Mouse (Mus musculus): Measurements from ENCODE around the gene Iqcf5.
"Not testable (repeated sequence)": the region's sequence is repeated elsewhere in the genome, so short reads cannot be mapped to it uniquely, and the experiment has no call there.

Gene Iqcf5

DNA sequence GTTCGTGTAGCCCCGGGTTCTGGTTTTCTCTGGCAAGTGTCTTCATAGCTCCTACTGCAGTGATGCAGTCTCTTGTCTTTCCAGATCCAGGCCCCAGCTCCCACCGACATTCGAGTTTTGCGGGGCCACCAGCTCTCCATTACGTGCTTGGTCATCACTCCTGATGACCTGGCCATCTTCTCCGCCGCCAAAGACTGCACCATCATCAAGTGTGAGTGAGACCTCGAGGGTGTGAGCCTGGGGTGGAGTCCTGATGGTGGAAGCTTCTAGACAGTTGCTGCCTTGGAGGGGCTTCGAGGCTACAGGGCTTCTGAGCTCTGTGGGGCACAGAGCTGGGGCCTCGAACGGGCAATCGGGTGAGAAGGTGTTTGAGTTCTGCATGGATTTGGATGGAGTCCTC is 32.7 kb upstream of the Iqcf5 start:
- in situ Hi-C loops (cut with MboI, MseI): no loop called here

DNA sequence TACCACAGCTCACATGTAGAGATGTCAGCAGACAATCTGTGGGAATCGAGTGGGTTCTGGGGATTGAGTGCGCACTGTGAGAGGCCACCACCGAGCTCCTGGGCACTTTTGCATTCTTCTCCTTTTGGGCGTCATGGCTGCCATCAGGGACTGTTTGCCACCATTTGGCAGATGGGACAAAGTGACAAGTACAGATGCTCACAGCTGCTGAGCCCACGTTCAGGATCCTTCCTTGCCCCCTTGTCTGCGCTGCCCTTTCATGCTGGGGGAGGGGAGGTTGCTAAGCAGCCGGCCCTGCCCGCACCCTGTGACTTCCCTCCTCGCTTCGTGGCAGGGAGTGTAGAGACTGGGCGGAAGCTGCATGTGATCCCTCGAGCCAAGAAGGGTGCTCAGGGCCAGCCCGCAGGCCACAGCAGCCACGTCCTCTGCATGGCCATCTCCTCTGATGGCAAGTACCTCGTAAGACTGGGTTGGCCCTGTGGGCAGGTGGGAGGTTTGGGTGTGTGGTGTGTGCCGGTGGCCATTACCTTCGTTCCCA is 31.7 kb upstream of the Iqcf5 start:
- in situ Hi-C loops (cut with MboI, MseI): no loop called here

DNA sequence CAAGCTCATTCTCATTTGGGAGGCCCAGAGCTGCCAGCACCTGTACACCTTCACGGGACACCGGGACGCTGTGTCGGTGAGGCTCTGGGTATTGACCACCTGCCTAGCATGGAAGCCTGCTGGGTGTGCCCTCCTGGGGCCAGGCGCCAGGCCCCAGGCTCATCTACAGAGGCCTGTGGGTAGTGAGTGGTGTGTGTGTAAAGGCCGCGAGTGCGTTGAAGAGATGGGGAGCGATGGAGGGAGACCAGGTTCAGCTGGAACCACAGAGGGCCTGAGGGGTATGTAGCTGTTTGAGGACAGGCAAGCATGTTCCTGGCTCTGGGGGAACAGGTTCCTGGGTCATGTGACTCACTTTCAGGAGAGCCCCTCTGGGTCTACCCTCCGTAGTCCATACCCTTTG is 31.2 kb upstream of the Iqcf5 start:
- in situ Hi-C loops (cut with MboI, MseI): no loop called here

DNA sequence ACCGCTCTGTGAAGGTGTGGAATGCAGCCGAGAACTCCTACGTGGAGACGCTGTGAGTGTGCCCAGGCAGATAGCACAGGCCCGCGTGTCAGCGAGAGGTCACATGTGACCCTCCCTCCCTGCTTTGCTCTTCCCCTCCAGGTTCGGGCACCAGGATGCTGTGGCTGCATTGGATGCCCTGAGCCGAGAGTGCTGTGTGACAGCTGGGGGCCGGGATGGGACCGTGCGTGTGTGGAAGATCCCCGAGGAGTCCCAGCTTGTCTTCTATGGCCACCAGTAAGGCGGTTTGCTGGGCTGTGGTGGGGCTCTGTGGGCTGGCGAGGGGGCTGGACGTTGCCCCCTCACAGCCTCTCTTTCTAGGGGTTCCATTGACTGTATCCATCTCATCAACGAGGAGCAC is 30.8 kb upstream of the Iqcf5 start:
- in situ Hi-C loops (cut with MboI, MseI): no loop called here

DNA sequence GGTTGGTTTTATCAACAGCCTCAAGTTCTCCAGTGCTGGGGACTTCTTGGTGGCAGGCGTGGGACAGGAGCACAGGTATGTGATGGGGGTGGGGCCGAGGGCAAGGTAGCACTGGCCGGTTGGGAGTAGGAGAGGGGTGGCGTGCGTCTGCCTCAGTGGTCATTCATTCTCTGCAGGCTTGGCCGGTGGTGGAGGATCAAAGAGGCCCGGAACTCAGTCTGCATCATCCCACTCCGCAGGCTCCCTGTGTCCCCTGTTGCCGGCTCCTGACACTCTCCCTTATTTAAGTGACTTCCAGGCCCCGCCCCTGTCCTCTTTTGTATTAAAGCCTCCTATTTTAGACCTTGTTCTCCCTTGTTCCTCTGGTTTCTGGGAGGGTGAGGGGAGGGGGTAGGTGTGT is 29.3 kb upstream of the Iqcf5 start:
- in situ Hi-C loops (cut with MboI, MseI): no loop called here

DNA sequence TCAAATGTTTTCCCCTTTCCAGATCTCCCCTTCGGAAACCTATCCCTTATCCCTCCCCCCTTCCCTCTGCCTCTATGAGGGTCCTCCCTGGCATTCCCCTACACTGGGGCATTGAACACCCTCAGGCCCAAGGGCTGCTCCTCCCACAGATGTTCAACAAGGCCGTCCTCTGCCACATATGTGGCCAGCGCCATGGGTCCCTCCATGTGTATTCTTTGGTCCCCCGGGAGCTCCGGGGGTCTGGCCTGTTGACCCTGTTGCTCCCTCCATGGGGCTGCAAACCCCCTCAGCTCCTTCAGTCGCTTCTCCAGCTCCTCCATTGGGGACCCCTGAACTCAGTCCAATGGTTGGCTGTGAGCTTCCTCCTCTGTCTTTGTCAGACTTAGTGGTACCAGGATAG is 26.8 kb upstream of the Iqcf5 start:
- in situ Hi-C loops (cut with MboI, MseI): not testable (repeated sequence)

DNA sequence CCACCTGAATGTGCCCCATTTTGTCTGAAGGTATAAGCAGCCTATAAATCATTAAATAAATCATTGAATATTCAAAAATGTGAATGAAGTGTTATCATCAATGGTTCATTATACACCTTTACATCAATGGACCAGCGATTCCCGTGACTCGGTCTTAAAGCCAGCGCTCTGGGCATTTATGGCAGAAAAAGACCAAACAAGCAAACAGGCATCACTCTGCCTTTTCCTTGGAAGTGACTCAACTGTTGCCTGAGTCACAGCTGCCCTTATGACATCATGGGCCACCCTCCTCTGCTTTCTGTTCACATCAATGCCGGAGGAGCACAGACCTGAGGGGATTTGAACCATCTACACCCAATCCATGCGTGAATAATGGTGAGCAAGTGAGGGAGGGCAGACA is 14.7 kb upstream of the Iqcf5 start, which contains the start of gene Iqcf1:
Gene Iqcf1, plus strand, starts transcription at position 301 of the 400 bp plus-strand sequence.
- in situ Hi-C loops (cut with MboI, MseI): loop anchor here (10.0 kb wide), 1 partner anchor 855 kb away; the partner anchor contains the start of gene Pik3r4

DNA sequence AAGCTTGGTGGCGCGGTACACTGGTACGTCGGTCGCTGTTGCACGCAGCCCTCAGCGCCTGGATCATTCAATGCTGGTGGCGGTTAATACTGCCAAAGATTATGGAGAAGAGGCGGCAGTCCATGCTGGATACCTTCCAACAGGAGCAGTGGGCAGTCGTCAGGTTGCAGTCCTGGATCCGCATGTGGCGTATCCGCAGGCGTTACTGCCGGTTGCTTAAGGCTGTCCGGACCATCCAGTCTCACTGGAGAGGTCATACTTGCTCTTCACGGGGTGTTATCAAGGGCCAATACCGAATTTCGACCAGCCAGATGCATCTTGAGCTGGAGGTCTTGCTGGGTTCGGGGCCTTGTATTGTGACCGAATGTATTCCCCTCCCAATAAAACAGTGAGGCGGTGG is 12.5 kb upstream of the Iqcf5 start:
- in situ Hi-C loops (cut with MboI, MseI): loop anchor here (10.0 kb wide), 1 partner anchor 857 kb away; the partner anchor contains the start of gene Pik3r4

DNA sequence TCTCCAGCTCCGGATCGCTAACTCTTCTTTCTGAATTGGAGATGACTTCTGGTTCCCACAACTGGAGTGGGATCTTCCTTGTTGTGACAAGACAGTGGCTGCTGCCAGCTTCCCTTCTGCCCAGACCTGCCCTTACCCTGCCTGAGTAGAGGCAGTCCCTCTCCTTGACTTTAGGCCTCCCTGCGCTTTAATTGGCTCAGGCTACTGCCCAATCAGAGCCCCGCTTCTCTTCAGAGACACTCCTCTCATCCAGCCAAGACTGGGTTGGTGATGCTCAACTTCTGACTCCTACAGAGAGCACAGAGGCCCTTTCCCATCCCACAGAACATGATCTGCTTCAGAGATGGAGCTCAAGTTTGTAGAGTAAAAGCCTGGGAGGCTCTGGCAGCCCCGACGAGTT is 10.1 kb upstream of the Iqcf5 start:
- in situ Hi-C loops (cut with MboI, MseI): loop anchor here (10.0 kb wide), 1 partner anchor 859 kb away; the partner anchor contains the start of gene Pik3r4

DNA sequence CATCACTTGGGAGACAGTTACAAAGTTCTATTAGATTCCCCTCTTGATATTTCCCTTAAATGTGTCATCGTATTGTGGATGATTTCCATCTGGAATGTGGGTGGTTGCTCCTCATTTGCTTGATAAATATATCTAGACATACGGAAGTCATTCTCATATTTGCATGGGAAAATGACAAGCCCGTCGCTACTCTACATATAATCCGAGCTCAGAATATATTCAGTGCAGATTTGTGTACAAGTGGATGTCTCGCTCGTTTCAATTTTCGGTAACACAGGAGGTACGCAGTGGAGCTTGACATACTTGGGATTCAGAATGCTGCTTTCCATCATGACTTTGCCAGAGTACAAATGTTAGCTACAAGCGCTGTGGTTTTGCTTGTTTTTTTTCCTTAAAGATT is 5.0 kb upstream of the Iqcf5 start:
- in situ Hi-C loops (cut with MboI, MseI): loop anchor here (10.0 kb wide), 1 partner anchor 865 kb away; the partner anchor contains the start of gene Pik3r4

DNA sequence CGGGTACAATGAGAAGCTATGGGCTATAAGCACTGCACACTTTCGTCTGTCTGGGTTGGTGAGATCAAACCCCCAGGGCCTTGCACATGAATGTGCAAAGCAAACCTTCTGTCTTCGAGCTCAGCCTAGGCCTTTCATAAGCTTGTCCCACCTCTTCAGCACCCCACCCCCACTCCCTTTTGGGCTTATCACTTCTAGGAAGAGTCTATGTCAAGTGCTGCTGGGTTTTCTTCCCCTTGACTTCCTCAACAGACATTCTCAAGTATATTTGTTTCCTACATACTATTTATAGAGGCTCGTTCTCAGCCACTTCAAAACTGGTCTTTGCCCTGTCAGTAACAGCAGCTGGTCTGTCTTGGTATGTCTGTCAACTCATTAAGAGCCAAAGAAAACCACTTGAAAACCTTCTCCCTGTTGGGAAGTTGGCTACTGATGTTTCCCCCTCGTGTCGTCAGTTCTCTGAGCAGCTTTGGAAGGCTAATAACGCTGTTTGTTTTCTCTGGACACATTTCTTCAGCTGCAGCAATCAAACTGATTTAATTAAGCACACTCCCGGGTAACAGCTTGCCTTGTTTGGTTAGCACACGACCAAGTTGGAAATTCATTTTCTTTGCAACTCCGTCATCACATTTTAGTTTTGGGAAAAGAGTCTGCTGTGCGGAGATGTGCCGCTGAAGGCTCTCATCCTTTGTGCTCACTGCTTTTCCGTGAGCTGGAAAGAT is 1.5 kb upstream of the Iqcf5 start:
- in situ Hi-C loops (cut with MboI, MseI): no loop called here

DNA sequence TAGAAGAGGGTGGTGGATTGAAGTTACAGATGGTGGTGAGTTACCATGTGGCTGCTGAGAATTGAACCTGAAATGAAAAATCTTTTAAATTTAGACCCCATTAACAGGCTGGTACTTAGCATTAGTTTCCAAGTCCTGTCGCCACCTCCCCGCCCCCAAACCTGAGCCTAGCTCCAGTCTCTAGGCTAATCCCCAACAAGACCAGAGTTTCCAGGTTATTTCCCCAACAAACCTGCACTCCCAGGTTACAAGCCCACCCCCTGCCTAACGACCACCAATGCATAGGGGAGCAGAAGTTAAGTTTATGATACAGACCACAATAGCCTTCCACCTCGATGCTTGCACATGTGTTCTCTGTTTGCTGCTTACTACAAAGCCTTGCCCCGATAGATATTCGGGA is 807 bp upstream of the Iqcf5 start:
- in situ Hi-C loops (cut with MboI, MseI): no loop called here

DNA sequence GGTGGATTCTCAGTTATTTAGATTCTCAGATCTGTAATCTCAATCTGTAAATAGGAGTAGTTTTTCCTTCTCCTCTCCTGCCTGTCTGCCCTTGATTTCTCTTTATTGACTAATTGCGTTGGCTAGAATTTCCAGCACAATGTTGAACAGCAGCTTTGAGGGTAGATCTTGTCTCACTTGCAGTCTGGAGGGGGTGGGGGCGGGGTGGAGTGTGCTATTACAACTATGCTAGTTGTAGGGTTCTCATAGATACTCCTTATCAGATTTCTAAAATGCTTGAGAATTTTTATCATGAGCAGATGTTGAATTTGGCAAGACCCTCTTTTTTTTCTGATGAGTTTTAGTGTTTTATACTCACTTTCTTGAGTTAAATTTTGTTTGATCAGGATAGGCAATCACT is 5.1 kb downstream of the Iqcf5 start:
- in situ Hi-C loops (cut with MboI, MseI): no loop called here

DNA sequence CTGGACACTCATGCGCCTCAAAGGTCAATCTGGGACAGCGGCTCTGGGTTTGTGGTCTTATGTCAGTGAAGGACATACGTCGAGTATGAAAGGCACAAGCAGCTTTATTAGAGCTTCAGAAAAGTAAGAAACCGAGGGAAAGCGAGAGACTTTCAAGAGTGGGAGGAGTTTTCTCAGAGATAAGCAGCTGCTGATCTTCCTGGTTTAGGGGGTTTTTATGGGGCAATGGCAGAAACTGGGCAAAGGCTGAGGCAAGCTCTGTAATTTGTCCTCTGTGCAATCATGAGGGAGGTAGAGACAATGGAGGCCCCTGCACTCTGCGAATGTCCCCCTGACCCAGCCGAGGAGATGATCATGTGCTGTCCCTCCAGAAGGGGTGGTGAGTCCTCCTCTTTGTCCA is 5.5 kb downstream of the Iqcf5 start:
- in situ Hi-C loops (cut with MboI, MseI): loop anchor here (5.0 kb wide), 1 partner anchor 132 kb away; no protein-coding TSS in a partner anchor

DNA sequence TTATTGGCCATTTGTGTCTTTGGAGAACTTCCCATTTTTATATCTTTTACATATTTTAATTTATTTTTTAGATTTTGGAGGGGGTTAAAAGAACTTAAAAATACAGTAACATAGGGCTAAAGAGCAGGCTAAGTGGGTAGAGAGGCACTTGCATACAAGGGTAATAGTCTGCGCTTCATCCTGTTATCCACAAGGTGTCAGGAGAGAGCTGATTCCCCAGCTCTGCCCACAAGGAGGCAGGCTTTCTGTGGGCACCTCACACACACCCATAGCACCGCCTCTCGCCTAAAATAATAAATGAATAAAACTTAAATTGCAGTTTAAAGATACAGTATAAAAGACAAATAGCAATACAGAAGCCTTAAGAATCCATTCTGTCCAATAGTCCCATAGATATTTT is 17.5 kb downstream of the Iqcf5 start:
- in situ Hi-C loops (cut with MboI, MseI): no loop called here

DNA sequence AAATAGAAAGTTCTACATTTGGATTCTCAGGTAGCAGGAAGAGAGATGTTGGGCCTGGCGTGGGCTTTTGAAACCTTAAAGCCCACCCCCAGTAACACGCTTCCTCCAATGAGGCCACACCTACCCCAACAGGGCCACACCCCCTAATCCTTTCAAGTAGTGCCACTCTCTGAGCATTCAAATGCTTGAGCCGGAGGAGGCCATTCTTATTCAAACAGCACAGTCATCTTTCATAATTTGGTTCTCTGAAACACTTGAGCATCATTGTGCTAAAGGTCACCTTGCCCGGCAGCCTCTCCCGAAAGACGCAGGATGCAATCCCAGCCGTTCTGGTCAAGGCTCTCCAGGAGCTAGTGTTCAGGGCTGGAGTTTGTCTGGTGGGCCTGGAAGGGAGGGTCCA is 19.9 kb downstream of the Iqcf5 start:
- in situ Hi-C loops (cut with MboI, MseI): no loop called here

DNA sequence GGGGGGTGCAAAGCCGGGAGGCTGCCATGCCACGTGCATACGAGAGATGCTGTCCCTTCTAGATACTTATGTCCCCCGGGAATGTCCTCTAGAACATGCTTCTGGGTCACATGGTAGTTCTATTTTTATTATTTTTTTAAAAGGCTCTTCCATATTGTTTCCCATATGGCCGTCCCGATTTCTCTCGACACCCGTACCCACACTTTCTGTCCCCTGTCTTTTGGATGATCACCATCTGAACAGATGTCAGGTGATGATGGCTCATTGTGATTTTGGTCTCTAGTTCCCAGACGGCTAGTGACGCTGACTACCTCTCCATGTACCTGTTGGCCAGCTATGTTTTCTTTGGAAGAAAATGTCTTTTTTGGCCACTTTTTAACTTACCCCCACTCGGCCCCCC is 20.6 kb downstream of the Iqcf5 start:
- in situ Hi-C loops (cut with MboI, MseI): no loop called here

DNA sequence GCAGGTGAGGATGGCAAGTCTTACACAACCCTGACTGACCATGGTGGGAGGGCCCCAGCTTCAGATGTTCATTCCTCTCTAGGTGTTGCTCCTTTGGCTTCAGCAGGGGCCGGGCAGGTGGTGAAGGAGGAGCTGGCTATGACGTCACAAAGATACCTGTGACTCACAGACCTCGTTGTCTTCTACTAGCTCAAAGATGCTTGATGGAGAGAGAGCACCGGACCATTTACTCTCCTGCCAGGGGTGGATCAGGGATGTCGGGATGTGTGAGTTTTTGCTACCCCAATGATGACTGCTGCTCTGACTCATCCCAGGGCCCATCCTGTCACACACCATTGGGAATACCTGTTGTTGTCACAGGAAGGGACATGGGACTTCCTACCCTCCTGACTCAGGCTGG is 47.2 kb downstream of the Iqcf5 start, which contains the start of gene Iqcf3:
Gene Iqcf3, minus strand, starts transcription at position 101 of the 400 bp plus-strand sequence.
- in situ Hi-C loops (cut with MboI, MseI): no loop called here

DNA sequence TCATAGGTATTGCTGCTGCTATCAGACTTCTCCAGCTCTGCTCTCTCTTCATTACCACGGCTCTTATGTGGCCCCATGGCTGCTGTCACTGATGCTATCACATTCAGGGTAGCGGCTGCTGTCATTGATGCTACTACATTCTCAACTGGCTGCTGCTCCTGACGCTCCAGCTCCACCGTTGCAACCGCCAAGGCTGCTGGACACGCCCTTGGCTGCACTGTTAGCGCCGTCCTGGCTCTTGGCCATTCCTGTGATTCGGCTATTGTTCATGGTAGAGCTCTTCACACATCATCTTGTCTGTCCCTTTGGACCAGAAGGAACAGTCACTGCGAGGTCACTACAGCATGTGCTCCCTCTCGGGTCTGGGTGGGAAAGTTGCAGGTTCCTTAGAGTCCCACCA is 47.9 kb downstream of the Iqcf5 start:
- in situ Hi-C loops (cut with MboI, MseI): no loop called here

DNA sequence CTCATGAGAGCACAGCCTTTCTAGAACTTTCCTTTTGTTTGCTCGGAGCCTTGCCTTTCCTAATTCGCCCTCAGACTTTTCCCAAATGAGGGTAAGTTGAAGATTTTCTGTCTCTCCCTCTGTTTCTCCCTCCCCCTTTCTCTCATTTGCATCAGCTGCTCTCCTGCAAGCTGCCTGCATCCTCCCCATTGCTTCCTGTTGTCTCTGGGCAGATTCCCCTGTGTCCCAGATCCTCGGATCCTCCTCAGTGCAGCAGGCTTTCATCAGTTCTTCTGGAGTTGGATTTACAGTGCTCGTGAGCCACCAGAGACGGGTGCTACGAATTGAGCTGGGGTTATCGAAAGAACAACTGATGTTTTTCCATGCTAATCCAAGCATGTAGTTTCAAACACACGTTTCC is 49.7 kb downstream of the Iqcf5 start:
- in situ Hi-C loops (cut with MboI, MseI): no loop called here
